Mouse (Mus musculus) T-helper 2 cell (primary cell): Measurements from ENCODE around the gene Mlf2.
"Not testable (repeated sequence)": the region's sequence is repeated elsewhere in the genome, so short reads cannot be mapped to it uniquely, and the experiment has no call there.

Experiments used
- in situ Hi-C: fragments of 300-600 bp; cut with MboI, MseI; formaldehyde crosslinking; loops from one replicate; pipeline ENCODE4 v1.15.1; 2025; ENCODE audit warnings: high pct_unique_total_duplicates

Gene Mlf2

DNA sequence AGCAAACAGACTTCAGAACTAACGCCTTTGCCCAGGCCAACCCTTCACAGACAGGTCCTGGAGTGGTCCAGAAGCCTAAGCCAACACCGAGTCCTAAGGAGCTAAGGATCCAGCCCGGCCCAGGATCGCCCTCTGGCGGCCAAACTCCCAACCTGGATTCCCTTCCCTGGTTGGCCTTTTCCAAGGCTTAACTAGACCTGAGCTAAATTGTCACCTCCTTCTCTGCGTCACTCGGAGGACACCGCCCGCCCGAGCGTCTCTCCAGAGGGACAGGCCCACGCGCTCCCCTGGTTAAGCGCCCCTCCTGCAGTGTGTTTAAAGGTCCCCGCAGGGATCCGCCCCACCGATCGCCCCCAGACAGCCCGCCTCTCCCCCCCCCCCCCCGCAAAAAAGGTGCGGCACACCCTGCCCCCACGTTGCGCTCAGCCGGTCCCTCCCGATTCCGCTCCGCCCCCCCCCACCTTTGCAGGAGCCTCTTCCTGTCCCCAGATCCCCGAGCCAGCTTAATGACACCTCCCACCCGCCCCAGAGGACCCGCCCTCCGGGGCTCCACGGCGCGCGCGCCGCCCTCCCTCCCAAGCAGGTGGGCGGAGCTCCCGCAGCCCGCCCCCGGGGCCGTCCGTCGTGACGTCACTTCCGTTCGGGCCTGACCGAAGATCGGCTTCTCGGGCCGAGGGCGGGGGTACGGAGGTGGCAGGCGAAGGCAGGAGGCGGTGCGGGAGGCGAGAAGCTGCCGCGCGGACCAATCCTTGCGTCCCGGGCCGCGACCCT, at the start of gene Mlf2:
Gene Mlf2, plus strand, starts transcription at position 633 of the 771 bp plus-strand sequence.
- in situ Hi-C loops: loop anchor here (5.0 kb wide), 1 partner anchor 74 kb away; the partner anchor contains the start of gene P3h3

DNA sequence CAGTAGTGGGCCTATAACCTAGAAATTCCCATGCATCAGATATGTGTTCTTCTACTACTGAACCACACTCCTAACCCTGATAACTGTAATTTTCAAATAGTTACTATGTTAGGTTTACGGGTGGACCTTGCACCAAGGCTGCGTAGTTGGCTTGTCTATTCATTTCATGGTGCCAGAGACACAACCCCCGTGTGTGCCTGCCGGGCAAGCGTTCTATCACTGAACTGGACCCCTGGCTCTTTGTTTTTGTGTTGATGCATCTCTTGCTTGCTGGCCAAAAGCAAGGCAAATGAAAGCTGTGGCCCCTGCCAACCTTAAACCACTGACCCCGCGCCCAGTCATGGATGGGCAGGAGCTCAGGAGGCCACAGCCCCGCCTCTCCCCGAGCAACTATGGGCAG, 49.4 kb upstream of the Mlf2 start:
- in situ Hi-C loops: no loop called here

DNA sequence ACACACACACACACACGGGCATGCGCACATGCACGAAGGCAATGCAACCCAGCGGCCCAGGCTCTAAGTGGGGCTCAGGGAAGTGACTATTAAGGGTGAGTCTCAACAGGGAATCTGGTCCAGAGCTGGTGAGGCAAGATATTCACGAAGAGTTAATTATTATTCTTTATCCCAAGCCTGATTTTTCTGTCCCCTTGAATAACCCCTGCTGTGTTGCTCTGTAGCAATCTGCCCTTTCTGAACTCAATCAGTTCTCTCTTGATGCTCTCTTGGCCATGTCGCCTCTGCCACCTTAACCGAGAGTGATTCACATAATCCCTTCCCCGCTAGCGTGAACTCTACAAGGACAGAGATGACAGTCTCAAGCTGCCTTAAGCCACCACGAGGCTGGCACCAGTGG, 47.8 kb upstream of the Mlf2 start:
- in situ Hi-C loops: no loop called here

DNA sequence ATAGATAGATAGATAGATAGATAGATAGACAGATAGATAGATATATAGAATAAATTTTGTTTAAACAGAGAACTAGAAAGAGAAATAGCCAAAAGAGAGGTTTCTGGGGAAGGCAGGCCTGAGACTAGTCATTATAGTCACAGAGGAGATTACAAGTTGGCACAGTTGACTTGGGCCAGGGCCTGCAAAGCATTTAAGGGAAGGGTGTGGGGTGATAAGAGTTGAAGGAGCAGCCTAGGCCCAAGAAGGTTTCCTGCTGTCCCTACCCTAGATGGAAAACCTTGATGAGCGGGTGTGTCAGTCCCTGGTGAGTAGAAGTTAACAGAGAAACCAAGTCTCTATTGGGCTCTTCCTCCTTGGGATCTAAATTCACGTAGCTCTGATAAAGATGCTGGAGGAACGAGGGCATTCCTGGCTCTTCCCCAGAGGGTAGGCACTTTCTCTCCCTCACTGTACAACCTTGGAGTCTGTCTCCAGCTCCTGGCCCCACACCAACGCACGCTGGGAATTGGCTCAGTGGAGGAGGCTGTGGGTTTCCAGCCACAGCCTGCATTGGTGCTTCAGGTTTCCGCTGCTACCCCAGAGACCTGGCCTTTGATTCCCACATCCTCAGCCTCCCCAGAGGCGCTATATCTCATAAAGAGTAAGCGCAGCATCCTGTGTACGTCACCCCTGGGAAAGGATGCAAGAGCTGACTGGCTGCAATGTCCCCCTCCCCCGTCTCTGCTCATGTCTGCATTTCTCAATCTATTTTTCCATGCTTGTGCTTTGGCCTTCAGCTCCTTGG, 46.3 kb upstream of the Mlf2 start:
- in situ Hi-C loops: no loop called here

DNA sequence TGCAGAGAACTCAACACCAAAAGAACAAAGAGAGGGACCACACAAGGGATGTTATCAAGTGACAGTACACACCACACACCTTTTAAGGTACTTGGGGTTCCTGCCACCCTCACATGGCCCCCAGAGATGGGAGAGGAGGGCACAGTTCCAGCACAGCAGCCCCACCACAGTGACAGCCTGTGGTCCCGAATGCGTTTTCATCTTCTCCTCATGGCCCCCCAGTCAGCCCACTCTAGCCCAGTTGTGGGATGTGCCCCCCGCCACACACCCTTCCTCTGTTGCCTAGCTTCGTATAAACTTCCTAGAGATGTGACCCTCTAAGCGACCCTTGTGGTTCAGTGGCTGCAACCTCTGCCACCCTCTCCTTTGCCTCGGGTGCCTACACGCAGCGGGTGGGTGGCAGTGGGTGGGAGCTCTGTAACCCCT, 45.2 kb upstream of the Mlf2 start:
- in situ Hi-C loops: no loop called here

DNA sequence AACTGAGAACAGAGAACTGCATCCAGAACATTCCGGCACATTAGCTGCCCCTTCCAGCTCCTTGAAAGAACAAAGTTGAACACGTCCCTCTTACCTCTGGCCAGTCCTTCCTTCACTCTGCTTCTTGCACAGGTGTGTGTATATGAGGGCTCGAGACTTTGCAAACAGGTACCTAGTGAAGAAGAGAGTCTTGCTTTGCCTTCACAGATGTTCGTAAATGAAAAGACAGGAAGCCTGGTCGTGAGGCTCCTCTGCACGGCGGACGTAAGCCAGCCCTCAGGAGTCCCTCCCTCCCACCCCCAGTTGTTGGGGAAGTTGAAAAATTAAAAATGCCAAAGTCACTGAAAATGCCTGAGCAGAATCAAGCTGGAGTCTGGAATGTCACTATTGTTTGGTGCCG, 43.2 kb upstream of the Mlf2 start, which contains the start of gene Cd4:
Gene Cd4, minus strand, starts transcription at position 236 of the 400 bp plus-strand sequence.
- in situ Hi-C loops: no loop called here

DNA sequence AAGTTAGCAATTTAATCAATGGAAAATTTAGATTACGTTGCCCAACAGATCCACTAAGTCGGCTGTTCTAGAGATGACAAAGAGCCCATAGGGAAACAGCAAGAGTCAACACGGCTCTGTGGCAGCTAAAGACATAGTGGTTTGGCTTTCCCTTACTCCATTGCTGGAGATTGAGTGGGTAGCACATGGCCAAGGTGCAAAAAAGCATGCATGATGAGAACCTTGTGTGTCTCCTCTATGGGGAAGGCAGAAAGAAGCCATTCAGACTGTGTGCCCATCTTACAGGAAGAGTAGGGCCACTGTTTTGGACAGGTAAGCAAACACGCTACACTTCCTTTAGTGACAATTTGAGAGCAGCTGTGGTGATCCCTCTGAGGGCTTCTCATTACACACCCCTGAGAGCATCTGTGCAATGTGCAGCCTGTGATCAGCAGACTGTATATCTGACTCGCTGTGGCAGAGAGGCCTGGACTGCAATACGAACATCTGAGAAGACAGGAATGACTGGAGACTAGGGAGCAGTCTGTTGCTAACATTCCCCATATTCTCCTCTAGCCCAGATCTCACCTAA, 42.5 kb upstream of the Mlf2 start:
- in situ Hi-C loops: no loop called here

DNA sequence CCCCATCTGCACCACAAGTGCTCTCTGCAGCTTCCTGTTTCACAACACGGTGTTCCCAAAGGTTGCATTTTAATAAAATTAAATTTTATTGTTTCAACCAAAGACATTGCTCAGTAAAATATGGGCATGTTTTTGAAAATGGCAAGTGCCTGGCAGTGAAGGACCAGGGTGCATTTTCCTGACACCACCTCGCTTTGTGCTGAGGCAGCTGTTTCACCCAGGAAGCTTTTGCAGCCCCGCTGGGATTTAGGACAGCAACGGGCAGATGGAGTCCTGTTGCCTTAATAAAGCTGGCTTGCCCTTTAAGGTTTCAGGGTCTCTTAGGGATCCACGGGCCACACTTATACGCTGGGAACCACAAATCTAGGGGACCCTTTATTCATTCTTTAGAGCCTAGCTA, 40.2 kb upstream of the Mlf2 start:
- in situ Hi-C loops: no loop called here

DNA sequence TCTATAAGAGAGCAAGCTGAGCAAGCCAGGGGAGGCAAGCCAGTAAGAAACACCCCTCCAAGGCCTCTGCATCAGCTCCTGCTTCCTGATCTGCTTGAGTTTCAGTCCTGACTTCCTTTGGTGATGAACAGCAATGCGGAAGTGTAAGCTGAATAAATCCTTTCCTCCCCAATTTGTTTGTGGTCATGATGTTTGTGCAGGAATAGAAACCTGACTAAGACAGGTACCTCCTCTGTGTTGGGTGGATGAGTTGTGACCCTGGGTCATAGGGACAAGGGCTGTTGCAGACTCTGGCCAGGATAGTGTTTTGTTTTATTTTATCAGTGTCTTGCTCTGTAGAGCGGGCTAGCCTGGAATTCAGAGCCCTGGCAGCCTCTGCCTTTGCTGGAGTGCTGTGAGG, 37.1 kb upstream of the Mlf2 start:
- in situ Hi-C loops: not testable (repeated sequence)

DNA sequence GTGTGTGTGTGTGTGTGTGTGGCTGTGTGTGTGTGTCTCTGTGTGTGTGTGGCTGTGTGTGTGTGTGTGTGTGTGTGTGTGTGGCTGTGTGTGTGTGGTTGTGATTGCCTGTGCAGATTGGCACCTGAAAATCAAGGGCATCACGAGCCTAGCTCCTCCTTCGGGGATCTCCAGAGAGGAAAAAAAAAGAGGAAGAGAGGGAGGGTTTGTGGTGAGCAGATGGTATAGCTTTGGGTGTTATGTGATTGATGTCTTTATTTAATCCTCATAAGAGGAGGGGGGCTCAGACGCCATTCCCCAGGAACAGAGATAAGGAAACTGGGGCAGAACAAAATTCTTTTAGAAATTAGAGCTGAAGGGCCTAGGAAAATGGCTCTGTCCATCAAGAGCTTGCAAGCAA, 32.8 kb upstream of the Mlf2 start:
- in situ Hi-C loops: no loop called here

DNA sequence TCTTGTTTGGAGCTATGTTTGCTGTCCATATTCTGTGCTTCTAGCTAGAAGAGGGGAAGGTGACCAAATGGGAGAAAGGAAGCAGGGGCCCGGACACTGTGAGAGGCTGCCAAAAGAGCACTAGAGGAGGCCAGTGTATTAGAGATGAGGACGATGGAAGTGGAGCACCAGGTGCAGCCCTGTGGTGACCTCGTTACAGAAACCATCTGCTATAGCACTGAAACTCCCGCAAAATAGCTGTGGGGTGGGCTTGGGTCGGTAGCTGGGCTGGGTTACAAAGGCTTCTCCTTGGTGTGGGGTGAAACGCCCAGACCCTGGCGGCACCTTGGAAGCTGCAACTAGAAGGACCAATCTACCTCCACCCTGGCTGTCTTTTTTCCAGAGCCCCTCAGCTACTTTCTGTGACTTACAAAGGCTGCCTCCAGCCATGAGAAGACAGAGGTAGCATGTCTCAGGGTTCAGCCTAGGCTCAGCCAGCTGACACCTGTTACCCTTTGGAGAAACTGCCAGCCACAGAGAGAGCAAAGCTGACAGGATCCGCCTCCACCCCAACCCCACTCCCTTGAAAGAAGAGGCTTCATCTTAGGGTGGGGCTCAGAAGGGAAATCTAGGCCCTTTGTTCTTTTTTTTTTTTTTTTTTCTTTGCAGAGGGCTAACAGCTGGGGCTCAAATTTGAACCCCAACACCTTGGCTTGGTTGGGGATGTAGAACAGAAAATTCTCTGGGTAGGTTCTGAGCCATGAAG, 31.0 kb upstream of the Mlf2 start:
- in situ Hi-C loops: loop anchor here (10.0 kb wide), 1 partner anchor 335 kb away; the partner anchor contains the start of genes Cd27 and Tapbpl

DNA sequence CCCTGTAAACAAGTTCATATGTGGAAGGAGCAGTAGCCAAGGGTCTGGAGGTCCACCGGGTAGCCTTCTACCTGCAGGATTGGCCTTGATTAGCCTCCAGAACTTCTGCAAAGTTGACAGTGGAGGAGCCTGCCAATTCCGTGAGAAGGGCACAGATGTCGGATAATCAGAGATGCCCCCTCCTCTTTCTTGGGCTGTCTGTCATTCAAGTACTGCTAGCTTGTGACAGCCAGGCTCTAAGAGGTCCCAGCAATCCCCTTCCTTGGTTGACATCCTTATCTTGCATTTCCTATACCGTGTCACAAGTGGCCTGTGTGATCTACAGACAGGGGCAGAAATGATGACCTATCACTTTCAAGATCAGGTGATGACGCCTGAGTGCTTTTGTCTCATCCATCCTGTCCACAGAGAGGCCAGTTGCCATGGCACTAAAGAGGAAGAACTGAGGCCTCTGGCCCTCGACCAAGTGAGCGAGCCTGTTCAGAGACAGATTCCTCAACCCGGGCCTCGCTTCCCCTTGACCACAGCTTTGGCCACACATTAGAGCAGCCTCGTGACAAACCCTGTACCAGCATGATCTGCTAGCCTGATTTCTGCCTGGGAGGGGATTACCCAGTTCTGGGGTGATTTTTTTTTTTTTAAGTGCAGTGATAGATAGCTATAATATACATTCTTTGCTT, 30.2 kb upstream of the Mlf2 start:
- in situ Hi-C loops: loop anchor here (10.0 kb wide), 1 partner anchor 334 kb away; the partner anchor contains the start of genes Cd27 and Tapbpl

DNA sequence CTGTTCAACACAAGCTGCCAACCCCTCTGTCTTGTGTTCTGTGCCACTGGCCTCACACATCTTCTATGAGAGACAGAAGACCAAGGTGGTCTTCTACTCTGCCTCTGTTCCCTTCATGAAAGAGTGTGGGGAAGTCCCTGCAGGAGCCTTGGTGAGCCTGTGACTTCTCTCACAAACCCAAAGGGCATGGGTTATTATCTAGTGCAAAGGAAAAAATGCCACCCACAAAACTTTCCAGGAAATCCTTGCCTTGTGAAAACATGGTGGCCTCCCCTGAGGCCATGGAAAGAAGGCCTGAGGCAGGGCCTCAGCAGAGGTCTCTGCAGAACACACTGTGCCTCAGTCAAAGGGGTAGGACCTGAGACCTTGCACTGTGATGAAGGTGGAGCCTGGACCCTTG, 29.3 kb upstream of the Mlf2 start:
- in situ Hi-C loops: loop anchor here (10.0 kb wide), 1 partner anchor 333 kb away; the partner anchor contains the start of genes Cd27 and Tapbpl

DNA sequence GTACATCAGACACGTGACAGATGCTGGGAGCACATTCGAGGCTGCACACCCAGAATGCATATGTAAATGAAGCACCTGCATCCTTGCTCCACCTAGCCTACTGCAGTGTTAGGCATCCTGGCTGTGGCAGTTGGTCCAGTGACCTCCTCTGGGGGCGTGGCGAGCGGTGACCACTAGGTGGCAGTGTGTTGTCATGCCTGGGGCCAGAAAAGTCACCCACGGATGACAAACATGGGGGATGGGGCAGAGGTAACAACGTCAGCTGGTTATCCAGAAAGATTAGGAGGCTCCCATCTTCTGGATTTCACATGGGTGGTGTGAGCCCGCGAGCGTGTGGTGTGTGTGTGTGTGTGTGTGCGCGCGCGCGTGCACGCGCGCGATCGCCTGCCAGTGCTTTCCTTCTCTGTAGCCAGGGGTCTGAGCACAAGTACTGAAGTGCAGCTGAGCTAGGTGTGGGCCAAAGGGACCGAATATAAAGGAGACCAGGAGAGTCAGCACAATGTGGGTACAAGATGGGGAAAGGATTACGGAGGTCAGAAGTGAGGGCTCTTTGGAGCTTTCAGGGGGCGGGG, 27.5 kb upstream of the Mlf2 start:
- in situ Hi-C loops: loop anchor here (10.0 kb wide), 1 partner anchor 331 kb away; the partner anchor contains the start of genes Cd27 and Tapbpl

DNA sequence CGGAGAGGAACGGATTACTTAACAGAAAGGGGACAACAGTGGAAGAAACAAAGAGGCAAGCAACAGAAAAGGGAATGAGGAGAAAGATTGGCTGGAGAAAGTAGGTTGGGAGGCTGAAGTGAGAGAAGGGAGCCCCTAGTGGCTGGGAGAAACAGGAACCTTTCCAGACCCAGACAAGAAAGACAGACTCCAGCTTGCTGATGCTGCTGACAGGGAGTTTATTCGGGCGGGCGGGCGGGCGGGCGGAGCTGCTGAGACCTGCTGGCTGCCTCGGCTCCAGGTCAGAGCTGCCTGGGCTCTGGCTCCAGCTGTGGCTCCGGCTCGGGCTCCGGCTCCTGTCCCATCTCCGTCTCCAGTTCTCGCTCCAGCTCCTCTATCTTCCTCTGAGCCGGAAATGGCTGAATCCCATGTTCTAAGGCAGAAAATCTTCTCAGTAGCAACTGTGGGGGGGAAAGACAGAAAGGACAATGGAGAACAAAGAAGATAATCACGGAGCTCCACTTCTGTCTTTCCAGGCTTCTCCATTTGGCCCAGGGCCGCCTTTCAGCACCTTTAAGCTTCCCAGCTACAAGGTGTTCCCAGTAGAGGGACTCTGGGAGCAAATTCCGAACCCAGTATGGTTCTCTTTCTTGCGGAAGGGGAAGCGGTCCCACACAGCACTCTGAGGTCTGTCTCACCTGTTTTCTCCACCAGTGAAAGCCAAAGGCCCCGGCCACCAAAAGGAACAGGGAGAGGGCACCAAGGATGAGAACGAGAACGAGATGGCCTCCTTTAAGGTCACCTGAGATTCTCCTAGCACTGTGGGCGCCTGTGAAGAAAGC, 26.8 kb upstream of the Mlf2 start:
- in situ Hi-C loops: loop anchor here (10.0 kb wide), 1 partner anchor 330 kb away; the partner anchor contains the start of genes Cd27 and Tapbpl

DNA sequence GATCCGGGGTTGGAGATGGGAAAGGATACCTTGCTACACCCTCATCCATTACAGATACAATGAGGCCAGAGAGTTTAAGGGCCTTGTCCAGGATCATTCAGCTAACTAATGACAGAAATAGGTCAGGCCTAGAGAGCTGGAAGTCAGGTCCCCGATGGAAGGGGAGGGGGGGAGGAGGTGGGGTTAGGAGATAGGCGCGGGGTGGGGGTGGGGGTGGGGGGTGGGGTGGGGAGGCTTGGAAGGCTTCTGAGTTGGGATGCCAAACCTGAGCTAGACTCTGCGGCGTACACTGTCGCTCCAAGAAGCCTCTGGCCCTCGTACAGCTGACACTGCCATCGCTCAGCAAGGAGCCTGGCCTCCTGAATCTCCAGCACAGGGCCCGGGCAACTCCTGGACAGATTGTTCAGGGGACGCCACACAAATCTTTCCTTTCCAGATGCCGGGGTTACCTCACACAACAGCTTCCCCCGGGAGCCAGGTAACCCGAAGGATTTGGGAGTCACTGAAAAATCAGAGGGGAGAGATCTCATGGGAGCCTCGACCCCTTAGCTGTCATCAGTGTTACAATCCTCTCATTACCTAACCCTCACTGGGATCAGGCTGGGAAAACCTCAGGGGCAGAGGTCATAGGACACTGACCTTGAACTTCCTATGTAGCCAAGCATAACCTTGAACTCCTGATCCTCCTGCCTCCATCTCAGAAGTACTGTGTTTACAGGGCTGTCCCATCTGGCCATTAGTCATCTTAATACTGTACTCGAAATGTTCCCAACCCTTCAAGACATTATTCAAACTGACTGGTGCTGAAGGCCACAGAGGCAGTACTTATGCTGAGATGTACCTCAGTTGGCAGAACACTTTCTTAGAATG, 26.0 kb upstream of the Mlf2 start:
- in situ Hi-C loops: loop anchor here (10.0 kb wide), 1 partner anchor 330 kb away; the partner anchor contains the start of genes Cd27 and Tapbpl

DNA sequence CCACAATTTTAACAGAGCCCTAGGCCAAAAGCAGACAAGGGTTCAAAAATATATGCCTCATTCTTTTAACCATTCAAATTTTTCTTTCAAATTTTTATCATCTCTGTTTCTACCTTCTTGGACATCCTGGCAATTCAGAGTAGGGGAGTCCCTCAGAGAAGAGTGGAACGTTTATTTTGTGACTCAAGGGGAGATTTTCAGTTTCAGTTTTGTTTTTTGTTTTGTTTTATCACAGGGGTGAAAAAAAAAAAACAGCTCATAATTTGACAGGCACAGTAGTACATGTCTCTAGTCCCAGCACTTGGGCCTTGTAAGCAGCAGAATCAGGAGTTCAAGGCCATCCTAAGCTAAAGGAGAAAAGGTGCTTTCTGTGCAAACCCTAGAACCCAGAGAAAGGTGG, 23.4 kb upstream of the Mlf2 start:
- in situ Hi-C loops: loop anchor here (10.0 kb wide), 1 partner anchor 327 kb away; the partner anchor contains the start of genes Cd27 and Tapbpl

DNA sequence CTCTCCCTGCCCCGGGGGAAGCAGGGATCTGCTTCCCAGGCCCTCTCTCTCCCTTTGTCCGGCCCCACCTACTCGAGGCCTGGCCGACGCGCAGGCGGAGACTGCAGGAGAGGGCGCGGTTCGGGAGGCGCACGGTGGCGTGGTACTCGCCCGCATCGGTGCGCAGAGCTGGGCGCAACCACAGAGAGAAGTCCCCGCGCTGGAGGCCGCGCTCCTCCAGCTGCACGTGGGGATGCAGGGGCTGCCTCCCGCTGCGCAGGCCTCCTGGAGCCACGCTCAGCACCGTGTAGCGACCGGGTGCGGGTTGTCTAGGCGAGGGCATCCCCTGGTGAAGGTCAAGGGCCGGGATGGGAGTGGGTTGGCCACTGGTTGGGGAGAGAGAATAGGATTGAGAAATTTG, 21.2 kb upstream of the Mlf2 start:
- in situ Hi-C loops: loop anchor here (10.0 kb wide), 1 partner anchor 575 kb away; no protein-coding TSS in a partner anchor
